Comparison of ENCODE assay signal across 12 mouse cellular contexts in genomic region chr10:39958266-39958665, GRCm38 (mm10). TPM values are rescaled to one million over a fixed set of nuclear protein-coding genes. Genes with fewer than 3 reads are reported as not detected.
DNase-seq lines count a peak whose midpoint lies in the region; ATAC-seq and TF ChIP-seq lines count a peak whose summit lies in the region.
"Had no signal": no experiment of that assay in that cellular context is flagged by ENCODE, and none has a peak within 500 bp of the region (broad histone marks: within the 10 kb centered on the region; RNA-seq: fewer than 3 reads in every experiment).

No protein-coding gene starts in this region.

- in situ Hi-C loops in CH12.LX (cut with MboI; ENCODE audit: low pct_ligation_motif_present, low pct_unique_long_range_greater_than_20kb, low sequenced_read_pairs), result no loop called here

- peak overlapping the region; percentile 100 for H3K27ac ChIP-seq in gastrocnemius, adult 2 months
- no peak overlapping the region for H3K27ac ChIP-seq in left cerebral cortex, adult 2 months
- no peak overlapping the region for H3K27ac ChIP-seq in CH12.LX (ENCODE audit: insufficient read depth, low read depth)
- peak overlapping the region; percentile 78 for H3K27ac ChIP-seq in heart, postnatal 0 days (ENCODE audit: low read depth)
- H3K27ac ChIP-seq: stomach, embryonic 15.5 days had no signal

- H3K4me2 ChIP-seq in CH12.LX (ENCODE audit: insufficient read depth, low read depth, poor library complexity, severe bottlenecking), result no peak overlapping the region
- no peak overlapping the region for H3K4me2 ChIP-seq in heart, postnatal 0 days (ENCODE audit: low read depth, low read length)
- H3K4me2 ChIP-seq: stomach, embryonic 15.5 days had no signal

- H3K79me2 ChIP-seq in CH12.LX (replicated peaks; ENCODE audit: control insufficient read depth, extremely low read depth, insufficient read depth, poor library complexity, severe bottlenecking), result no peaks in the 10 kb centered on the region

- WGBS in heart, postnatal 0 days, result 47% methylated on average over 4 of the region's 4 CpGs

- H3K4me1 ChIP-seq in CH12.LX (ENCODE audit: control insufficient read depth in 1 of 2, insufficient read depth in 2 of 2), result peaks cover 0 to 3% of the 10 kb centered on the region in 2 experiments; a peak in 1 of 4 replicates
- peaks cover 9% of the 10 kb centered on the region for H3K4me1 ChIP-seq in heart, postnatal 0 days (ENCODE audit: control insufficient read depth, insufficient read depth)

- H3K9me3 ChIP-seq in CH12.LX (replicated peaks; ENCODE audit: low read length), result no peaks in the 10 kb centered on the region
- no peaks in the 10 kb centered on the region for H3K9me3 ChIP-seq in heart, postnatal 0 days (replicated peaks; ENCODE audit: control insufficient read depth, low read length)
- H3K9me3 ChIP-seq: megakaryocyte, embryonic 14.5 days; stomach, embryonic 15.5 days had no signal

- peak; percentile 66 for TF ChIP-seq RAD21 in CH12.LX (IDR thresholded peaks at IDR 0.05; ENCODE audit: low read depth, low read length)

- no peak for DNase-seq in gastrocnemius, adult 2 months
- no peak for DNase-seq in gastrocnemius, postnatal 25 days
- DNase-seq in left cerebral cortex, adult 2 months (ENCODE audit: extremely low spot score in 1 of 2, low spot score in 2 of 2), result no peak
- DNase-seq in left cerebral cortex, postnatal 10 days (ENCODE audit: extremely low spot score in 1 of 2, low spot score in 2 of 2), result no peak
- no peak for DNase-seq in CH12.LX (ENCODE audit: extremely low read depth)
- peak; percentile 82 for DNase-seq in heart, postnatal 0 days (ENCODE audit: low spot score)
- no peak for DNase-seq in gastrocnemius, postnatal 10 days
- DNase-seq in adrenal gland, postnatal 14 days, result no peak

- TF ChIP-seq CTCF in gastrocnemius, adult 2 months (IDR thresholded peaks at IDR 0.05), result peak; percentile 54
- peak; percentile 63 for TF ChIP-seq CTCF in left cerebral cortex, adult 2 months (IDR thresholded peaks at IDR 0.05)
- peak in 1 of 2 experiments; percentile 69; a peak in 2 of 4 replicates for TF ChIP-seq CTCF in CH12.LX (conservative IDR thresholded peaks at IDR 0.05 in 1 of 2, IDR thresholded peaks at IDR 0.05 in 1 of 2; ENCODE audit: low read depth in 2 of 2, low read length in 2 of 2)
- TF ChIP-seq CTCF in heart, postnatal 0 days (IDR thresholded peaks at IDR 0.05; ENCODE audit: low read depth), result peak; percentile 60

- H3K4me3 ChIP-seq in gastrocnemius, adult 2 months, result no peak overlapping the region; the same call in 1 of the 2 replicates
- H3K4me3 ChIP-seq in left cerebral cortex, adult 2 months, result no peak overlapping the region
- H3K4me3 ChIP-seq in CH12.LX (replicated peaks in 1 of 3; ENCODE audit: low read depth in 2 of 3, low read length in 2 of 3, poor library complexity in 1 of 3), result no peak overlapping the region
- no peak overlapping the region for H3K4me3 ChIP-seq in heart, postnatal 0 days (ENCODE audit: low read depth, low read length)
- H3K4me3 ChIP-seq: megakaryocyte, embryonic 14.5 days; stomach, embryonic 15.5 days had no signal

- no peak for TF ChIP-seq POLR2A in CH12.LX (IDR thresholded peaks at IDR 0.05; ENCODE audit: low read depth, low read length)

- no peak overlapping the region for H3K9ac ChIP-seq in CH12.LX (ENCODE audit: insufficient read depth, low read depth)
- no peak overlapping the region for H3K9ac ChIP-seq in heart, postnatal 0 days (replicated peaks; ENCODE audit: low read depth, low read length)
- H3K9ac ChIP-seq: stomach, embryonic 15.5 days had no signal

- H3K27me3 ChIP-seq in CH12.LX (replicated peaks), result no peaks in the 10 kb centered on the region
- no peaks in the 10 kb centered on the region for H3K27me3 ChIP-seq in heart, postnatal 0 days (ENCODE audit: control insufficient read depth, insufficient read depth, low read length)
- H3K27me3 ChIP-seq: megakaryocyte, embryonic 14.5 days; stomach, embryonic 15.5 days had no signal

- intact Hi-C loops in gastrocnemius, adult 2 months (cut with DNase I), result loop anchor here (5.0 kb wide), 4 partner anchors 56 to 184 kb away; partner anchors contain the start of gene Slc16a10
- intact Hi-C loops in left cerebral cortex, adult 2 months (cut with DNase I), result loop anchor here (1.0 to 5.0 kb wide), 2 partner anchors 69 to 289 kb away; partner anchors contain the start of genes Mfsd4b1 and Rpf2
- intact Hi-C loops in left cerebral cortex, postnatal 10 days (cut with DNase I), result loop anchor here (2.0 to 5.0 kb wide), 2 partner anchors 254 to 787 kb away; no protein-coding TSS in a partner anchor

- dilution Hi-C loops in CH12.LX (cut with MboI; ENCODE audit: extremely low pct_ligation_motif_present, extremely low pct_unique_long_range_greater_than_20kb, low sequenced_read_pairs), result no loop called here

- no peak for ATAC-seq in heart, postnatal 0 days (ENCODE audit: insufficient read depth, low read depth)
- ATAC-seq: hindbrain, embryonic 16.5 days had no signal

- no peaks in the 10 kb centered on the region for H3K36me3 ChIP-seq in CH12.LX (replicated peaks in 1 of 2; ENCODE audit: control insufficient read depth in 1 of 2, insufficient read depth in 1 of 2, low read length in 1 of 2)
- H3K36me3 ChIP-seq in heart, postnatal 0 days (replicated peaks; ENCODE audit: control insufficient read depth, insufficient read depth, low read length), result no peaks in the 10 kb centered on the region
- H3K36me3 ChIP-seq: stomach, embryonic 15.5 days had no signal

- TF ChIP-seq EP300 in CH12.LX (IDR thresholded peaks at IDR 0.05; ENCODE audit: low read length), result no peak
- TF ChIP-seq EP300 in heart, postnatal 0 days (IDR thresholded peaks at IDR 0.05; ENCODE audit: low read depth), result no peak

TF ChIP-seq in CH12.LX, 34 proteins besides CTCF, POLR2A, EP300 and RAD21:
- TF ChIP-seq SMC3 (IDR thresholded peaks at IDR 0.05; ENCODE audit: low read depth, low read length) (peak; percentile 15; the same call in 1 of the 2 replicates), TCF12 (IDR thresholded peaks at IDR 0.05; ENCODE audit: low read depth, low read length) (no peak)

RNA-seq across cellular contexts. Expression of gene Mfsd4b3, which starts 1.7 kb away (rescaled TPM):
- 1 to 10 TPM; 4.4 to 7.6 TPM for total RNA-seq in gastrocnemius, adult 2 months (2021)
- 1 to 10 TPM; 3.7 to 5.4 TPM for total RNA-seq in gastrocnemius, postnatal 25 days (2021)
- under 1 TPM in 1 of 2 experiments, not detected in 1; 0.32 TPM for total RNA-seq in left cerebral cortex, adult 2 months (2021)
- under 1 TPM in 1 of 2 experiments, not detected in 1; 0.30 TPM for total RNA-seq in left cerebral cortex, postnatal 10 days (2021)
- total RNA-seq in CH12.LX (2012; rRNA removed) (not detected in 2 replicates), CH12.LX (2014; rRNA removed) (not detected in 2 replicates)
- polyA plus RNA-seq in CH12.LX (2012; ENCODE audit: insufficient read length, low read depth), result not detected in 2 replicates
- total RNA-seq in heart, postnatal 0 days (2014; rRNA removed; ENCODE audit: low replicate concordance), result 1.1 and 4.3 TPM in 2 replicates
- 1.5 and 2.2 TPM in 2 replicates for polyA plus RNA-seq in heart, postnatal 0 days (2015; fragmentation: Nextera tagmentation; extraction: Ambion mirVana)
- total RNA-seq in gastrocnemius, postnatal 10 days (2021), result 1 to 10 TPM; 2.1 to 2.4 TPM
- 4.5 and 5.7 TPM in 2 replicates for total RNA-seq in adrenal gland, postnatal 14 days (2021)

RNA-seq across cellular contexts. Expression of gene Mfsd4b5, which starts 28.2 kb away (rescaled TPM):
- 1 to 10 TPM in 1 of 2 experiments, under 1 TPM in 1; 0.26 to 1.2 TPM for total RNA-seq in gastrocnemius, adult 2 months (2021)
- total RNA-seq in gastrocnemius, postnatal 25 days (2021), result under 1 TPM; 0.32 to 0.36 TPM
- total RNA-seq in left cerebral cortex, adult 2 months (2021), result under 1 TPM; 0.27 to 0.37 TPM
- total RNA-seq in left cerebral cortex, postnatal 10 days (2021), result under 1 TPM; 0.17 to 0.53 TPM
- not detected in 2 replicates for total RNA-seq in CH12.LX (2012; rRNA removed)
- total RNA-seq in CH12.LX (2014; rRNA removed), result not detected in 2 replicates
- polyA plus RNA-seq in CH12.LX (2012; ENCODE audit: insufficient read length, low read depth), result not detected in 2 replicates
- total RNA-seq in heart, postnatal 0 days (2014; rRNA removed; ENCODE audit: low replicate concordance), result not detected in 2 replicates
- 0.14 TPM in 1 of 2 replicates, not detected in the other for polyA plus RNA-seq in heart, postnatal 0 days (2015; fragmentation: Nextera tagmentation; extraction: Ambion mirVana)
- under 1 TPM; 0.52 TPM for total RNA-seq in gastrocnemius, postnatal 10 days (2021)
- total RNA-seq in adrenal gland, postnatal 14 days (2021), result 0.67 and 0.75 TPM in 2 replicates
- polyA plus RNA-seq: hindbrain, embryonic 16.5 days had no signal

RNA-seq across cellular contexts. Expression of gene Mfsd4b2, which starts 31.5 kb away (rescaled TPM):
- total RNA-seq in gastrocnemius, adult 2 months (2021), result under 1 TPM; 0.10 to 0.22 TPM
- under 1 TPM; 0.15 to 0.19 TPM for total RNA-seq in gastrocnemius, postnatal 25 days (2021)
- under 1 TPM; 0.35 to 0.38 TPM for total RNA-seq in left cerebral cortex, adult 2 months (2021)
- under 1 TPM; 0.19 to 0.20 TPM for total RNA-seq in left cerebral cortex, postnatal 10 days (2021)
- not detected in 2 replicates for total RNA-seq in CH12.LX (2012; rRNA removed)
- not detected in 2 replicates for total RNA-seq in CH12.LX (2014; rRNA removed)
- polyA plus RNA-seq in CH12.LX (2012; ENCODE audit: insufficient read length, low read depth), result not detected in 2 replicates
- total RNA-seq in heart, postnatal 0 days (2014; rRNA removed; ENCODE audit: low replicate concordance), result not detected in 2 replicates
- not detected in 2 replicates for polyA plus RNA-seq in heart, postnatal 0 days (2015; fragmentation: Nextera tagmentation; extraction: Ambion mirVana)
- under 1 TPM; 0.29 to 0.40 TPM for total RNA-seq in gastrocnemius, postnatal 10 days (2021)
- 0.26 TPM in 2 replicates for total RNA-seq in adrenal gland, postnatal 14 days (2021)
- total RNA-seq: ES-E14 had no signal

RNA-seq across cellular contexts. Expression of gene Mfsd4b4, which starts 59.2 kb away (rescaled TPM):
- 1 to 10 TPM; 2.3 to 2.9 TPM for total RNA-seq in gastrocnemius, adult 2 months (2021)
- 1 to 10 TPM; 2.1 to 2.2 TPM for total RNA-seq in gastrocnemius, postnatal 25 days (2021)
- total RNA-seq in left cerebral cortex, adult 2 months (2021), result 1 to 10 TPM; 7.1 to 9.1 TPM
- total RNA-seq in left cerebral cortex, postnatal 10 days (2021), result 1 to 10 TPM; 7.6 to 8.7 TPM
- total RNA-seq in CH12.LX (2012; rRNA removed) (1.1 and 1.7 TPM in 2 replicates), CH12.LX (2014; rRNA removed) (3.5 and 3.8 TPM in 2 replicates)
- 1.9 and 2.1 TPM in 2 replicates for polyA plus RNA-seq in CH12.LX (2012; ENCODE audit: insufficient read length, low read depth)
- 2.8 and 3.2 TPM in 2 replicates for total RNA-seq in heart, postnatal 0 days (2014; rRNA removed; ENCODE audit: low replicate concordance)
- polyA plus RNA-seq in heart, postnatal 0 days (2015; fragmentation: Nextera tagmentation; extraction: Ambion mirVana), result 2.9 and 3.0 TPM in 2 replicates
- 1 to 10 TPM; 3.0 to 3.1 TPM for total RNA-seq in gastrocnemius, postnatal 10 days (2021)
- 6.0 and 8.0 TPM in 2 replicates for total RNA-seq in adrenal gland, postnatal 14 days (2021)

Comparison
In these comparisons a context has a peak if more than half of its experiments do, and no peak if none do; other contexts are left out.
1. H3K27ac ChIP-seq: peak in gastrocnemius, adult 2 months (single experiment) and heart, postnatal 0 days (single experiment); none in left cerebral cortex, adult 2 months (single experiment) and CH12.LX (single experiment).